Mouse (Mus musculus) liver, adult (tissue): Measurements from ENCODE around the gene Nfic.

Experiments used
- GATA4 ChIP-seq: IDR thresholded peaks from 2 replicates; pipeline ENCODE4 v1.6.1; 2014; ENCODE audit warnings: mild to moderate bottlenecking, low read length; ENCODE audit not compliant: insufficient replicate concordance

Gene Nfic

DNA sequence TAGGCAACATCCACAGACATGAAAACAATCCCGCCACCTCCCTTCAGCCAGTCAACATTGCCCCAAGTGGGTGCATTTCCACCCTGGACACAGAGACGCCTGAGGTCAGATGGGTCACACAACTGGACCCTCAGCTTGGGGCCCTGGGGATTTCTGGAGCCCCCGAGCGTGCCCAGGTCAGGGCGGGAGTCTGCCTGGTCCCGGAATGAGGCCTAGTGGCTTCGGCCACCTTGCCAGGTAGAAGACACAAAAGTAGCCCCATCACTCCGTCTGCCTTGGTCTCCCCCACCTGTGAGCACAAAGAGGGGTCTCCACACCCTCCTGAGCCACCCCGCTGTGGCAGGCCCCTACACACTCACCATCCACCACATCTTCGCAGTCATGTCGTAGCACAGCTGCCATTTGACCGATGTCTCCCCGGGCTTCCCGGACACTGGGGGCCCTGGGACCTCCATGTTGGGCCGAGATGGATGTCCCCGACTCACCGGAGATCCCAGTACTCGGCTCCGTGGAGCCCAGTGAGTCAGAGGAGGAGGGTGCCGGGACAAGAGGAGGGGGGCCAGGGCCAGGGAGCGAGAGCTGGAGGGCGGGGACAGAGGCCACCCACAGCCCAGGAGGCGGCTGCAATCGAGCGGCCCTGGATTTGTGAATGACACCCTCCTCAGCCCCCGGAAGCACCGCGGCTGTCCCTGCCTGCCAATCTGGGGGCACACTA is at the start of gene Nfic:
TSS of gene Nfic (minus strand) at position 455 of the 715 bp plus-strand sequence.
- TF ChIP-seq GATA4 = no peak

DNA sequence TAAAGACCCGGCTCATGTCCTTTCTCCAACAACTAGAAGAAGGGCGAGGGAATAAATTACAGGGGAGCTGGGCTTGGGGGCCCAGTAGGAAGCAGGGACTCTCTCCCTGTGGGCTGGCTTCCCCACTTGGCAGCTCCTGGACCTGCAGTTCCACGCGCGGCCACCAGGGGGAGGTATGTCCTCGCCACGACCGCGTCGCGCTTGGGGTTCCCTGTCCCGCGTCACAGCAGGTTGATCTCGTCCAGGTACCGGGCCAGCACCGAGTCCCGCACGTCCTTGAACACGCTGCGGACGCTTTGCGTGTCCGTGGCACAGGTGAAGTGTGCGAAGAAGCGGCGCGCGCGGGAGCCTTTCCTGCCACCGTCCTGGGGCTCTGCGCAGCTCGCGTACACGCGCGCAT is 47.2 kb upstream of the Nfic start:
- no peak for TF ChIP-seq GATA4

DNA sequence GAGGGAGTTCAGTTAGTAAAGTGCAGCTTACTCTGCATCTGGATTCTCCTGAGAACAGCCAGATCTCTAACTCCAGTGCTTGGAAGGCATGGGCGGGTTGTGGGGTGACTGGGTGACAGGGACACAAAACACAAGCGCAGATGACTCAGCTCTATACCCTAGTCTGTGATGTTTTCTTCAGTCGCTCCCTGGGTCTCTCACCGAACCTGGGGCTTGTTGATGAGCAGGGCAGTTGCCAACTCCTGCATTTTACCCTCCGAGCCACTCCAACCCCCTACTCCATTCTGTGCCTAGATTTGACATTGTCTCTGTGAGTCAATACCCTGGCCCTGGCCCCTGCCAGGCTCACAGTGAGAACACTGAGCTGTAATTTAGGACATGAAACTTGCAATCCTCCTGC is 46.4 kb upstream of the Nfic start:
- no peak for TF ChIP-seq GATA4

DNA sequence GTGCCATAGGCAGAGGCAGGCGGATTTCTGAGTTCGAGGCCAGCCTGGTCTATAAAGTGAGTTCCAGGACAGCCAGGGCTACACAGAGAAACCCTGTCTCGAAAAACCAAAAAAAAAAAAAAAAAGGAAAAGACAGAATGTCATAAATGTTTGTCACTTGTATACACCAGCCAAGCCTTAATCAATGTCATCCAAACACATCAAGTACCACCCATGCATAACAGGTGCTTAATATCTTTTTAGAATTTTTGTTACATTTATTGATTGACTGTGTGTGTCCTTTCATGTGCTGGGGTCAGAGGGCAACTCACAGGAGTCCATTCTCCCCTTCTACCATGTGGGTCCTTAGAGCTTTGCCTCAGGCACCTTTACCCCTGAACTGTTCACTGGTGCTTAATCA is 44.6 kb upstream of the Nfic start, which contains the start of gene S1pr4:
TSS of gene S1pr4 (minus strand) at position 101 of the 400 bp plus-strand sequence.
- TF ChIP-seq GATA4 = no peak

DNA sequence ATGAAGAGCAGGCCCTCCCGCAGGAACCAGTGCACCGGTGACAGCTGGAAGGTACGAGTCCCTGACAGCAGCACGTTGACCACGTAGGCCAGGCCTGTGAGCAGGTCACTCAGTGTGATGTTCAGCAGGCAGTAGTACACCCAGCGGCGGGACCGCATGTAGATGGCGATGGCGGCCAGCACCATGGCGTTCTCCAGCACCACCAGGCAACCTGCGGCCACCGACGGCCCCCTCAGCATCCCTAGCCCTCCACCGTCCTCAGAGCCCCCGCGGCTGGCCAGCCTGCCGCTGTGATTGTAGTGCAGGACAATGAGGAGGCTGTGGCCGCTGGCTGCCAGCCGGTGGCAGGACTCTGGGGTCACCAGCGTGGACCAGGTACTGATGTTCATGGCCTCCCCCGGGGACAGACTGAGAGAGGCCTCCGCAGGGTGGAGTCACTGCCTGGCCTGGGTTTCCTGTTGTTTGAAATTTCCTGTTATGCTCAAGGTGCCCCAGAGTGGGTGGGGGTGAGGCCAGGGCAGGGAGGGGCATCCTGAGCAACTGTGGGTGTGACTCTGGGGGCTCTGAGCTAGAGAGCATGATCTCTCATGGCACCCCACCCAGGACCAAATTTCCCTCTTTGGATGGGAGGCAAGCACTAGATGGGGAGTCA is 43.9 kb upstream of the Nfic start:
- TF ChIP-seq GATA4 = no peak

DNA sequence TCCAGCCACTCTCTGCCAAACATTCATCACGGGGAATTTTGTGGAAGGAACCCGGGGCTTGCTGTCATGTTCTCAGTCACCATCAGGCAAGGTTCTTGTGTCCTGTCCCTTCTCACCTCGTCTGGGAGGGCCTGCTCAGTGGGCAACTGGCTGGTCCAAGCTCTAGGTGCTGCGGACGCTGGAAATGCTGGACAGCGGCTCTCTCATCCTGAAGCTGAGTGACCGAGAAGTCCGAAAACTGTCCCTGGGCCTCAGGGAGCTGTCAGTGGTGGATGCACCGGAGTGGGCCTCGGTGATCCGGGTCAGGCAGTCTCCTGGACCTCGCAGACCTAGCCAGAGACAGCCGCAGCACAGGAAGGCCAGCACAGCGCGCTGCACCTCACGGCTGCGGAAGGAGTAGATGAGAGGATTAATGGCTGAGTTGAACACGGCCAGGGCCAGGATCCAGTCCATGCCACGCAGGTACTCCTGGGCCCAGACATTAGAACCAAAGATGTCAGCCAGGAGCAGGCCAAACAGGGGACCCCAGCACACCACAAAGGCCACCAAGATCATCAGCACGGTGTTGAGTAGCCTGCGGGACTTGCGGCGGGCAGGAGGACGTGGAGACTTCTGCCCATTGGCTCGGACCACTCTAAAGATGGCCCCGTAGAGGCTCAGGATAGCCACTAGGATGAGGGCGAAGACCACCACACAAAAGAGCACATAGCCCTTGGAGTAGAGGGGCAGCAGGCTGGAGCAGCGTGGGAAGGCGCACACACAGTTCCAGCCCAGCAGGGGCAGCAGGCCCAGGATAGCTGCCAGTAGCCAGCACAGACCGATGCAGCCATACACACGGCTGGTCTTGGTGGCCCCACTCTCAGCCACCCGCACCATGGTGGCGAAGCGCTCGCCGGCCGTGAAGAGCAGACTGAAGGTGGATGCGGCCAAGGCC is 43.1 kb upstream of the Nfic start:
- TF ChIP-seq GATA4 = no peak

DNA sequence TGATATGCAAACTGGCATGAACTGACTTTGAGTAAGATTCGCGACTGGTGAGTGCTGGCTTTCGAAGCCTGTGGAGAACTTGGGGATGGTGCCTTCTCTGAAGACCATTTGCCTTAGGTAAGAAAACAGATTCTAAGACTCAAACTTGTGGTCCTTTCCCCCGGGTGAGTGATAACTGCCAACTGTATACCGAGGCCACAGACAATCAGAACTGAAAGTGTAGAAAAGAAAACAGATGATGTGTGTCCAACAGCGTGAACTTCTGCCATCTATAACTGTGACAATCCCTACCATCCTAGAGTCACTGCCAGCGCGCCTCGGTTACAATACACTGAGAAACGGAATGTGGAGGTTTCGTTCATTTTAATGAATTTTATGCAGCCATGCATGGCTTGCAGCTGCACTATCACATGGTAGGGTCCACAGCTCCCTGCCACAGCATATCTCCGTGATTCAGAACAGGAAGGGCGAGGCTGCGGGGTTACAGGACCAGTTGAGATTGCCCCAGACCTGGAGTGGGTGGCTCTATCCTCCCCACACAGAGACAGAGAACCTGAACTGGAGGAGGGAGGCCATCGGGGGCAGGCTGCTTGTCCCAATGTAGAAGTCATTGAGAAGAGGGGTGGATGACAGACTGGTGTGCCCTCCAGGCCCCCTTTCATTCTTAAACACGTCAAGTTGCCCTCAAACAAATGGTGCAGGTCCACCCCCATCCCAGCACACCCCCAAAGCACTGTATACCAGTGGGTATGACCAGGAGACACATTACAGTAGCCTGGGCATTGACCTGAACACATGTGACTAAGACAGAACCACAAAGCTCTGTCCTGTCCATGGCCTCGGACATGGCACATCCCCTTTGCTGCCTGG is 42.2 kb upstream of the Nfic start:
- TF ChIP-seq GATA4 = no peak

DNA sequence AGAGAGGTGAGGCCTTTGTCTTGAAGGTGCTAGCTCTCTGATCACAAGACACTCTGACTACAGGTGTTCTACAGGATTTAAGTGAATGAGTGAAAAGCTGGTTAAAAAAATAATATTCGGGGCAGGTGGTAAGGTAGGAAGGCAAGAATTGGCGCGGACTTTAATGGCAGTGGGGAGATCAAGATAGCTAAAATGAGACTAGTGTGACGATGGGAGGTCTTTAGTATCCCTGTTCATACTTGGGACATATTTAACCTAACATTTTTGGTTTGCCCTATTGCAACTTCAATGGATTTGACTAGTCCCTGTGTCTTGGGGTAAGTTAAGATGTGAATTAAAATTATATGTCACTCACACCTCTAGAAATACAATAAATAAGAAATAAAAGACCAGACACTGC is 41.5 kb upstream of the Nfic start:
- TF ChIP-seq GATA4 = no peak

DNA sequence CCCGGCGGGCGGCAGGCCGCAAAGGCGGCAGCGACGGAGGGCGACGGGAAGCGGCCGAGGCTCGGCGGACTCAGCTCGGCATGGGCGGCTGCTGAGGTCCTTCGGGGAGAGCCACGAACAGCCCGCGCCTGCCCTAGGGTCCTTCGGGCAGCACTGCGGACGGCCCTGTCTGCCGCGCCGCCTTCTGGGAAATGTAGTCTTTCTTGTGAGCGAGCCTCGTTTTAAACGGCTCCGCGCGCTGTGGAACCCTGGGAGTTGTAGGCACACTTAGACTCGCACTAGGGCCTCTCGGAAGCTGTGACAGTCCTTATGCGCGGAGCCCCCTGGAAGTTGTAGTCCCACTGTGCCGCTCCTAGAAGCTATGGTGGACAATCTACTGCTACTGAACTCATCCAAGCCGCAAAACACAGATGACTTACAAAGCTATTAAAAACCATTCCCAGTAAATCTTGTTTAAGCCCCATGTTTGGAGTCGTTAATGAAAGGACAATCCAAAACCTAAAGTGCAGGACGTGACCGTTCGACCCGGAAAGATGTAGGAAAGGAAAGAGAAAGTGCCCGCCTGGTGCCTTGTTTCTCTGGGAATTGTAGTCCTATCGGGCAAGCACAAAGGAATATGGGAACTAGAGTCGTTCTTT is 40.9 kb upstream of the Nfic start, which contains the start of gene Ncln:
TSS of gene Ncln (minus strand) at position 129 of the 638 bp plus-strand sequence.
- TF ChIP-seq GATA4 = peak; percentile 17; the same call in 1 of the 2 replicates

DNA sequence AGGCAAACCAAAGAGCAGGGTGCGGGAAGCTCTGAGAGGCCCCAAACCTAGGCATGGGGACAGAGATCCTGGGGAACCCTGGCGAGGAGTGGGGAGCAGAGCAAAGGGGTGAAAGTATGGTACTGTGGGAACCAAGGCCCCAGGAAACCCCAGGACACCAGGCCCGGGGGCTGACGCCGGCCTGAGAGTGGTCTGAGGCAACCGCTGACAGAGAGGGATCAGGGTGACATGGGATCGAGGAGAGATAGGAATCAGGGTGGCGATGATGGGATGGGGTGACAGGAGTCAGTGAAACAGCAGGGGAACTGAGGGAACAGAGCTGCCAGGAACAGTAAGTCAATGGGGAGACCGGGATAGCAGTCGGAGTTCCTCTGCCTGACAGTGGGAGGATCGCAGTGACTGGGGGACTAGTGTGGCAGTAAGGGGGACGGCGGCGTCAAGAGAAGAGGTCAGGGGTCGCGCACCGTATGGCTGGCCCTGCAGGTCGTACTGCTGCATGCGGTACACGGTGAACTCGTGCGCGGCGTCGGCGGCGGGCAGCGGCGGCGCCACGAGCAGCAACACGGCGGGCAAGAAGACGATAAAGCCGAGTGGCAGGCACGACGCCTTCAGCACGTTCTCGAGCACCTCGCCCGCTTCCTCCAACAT is 40.3 kb upstream of the Nfic start:
- no peak for TF ChIP-seq GATA4

DNA sequence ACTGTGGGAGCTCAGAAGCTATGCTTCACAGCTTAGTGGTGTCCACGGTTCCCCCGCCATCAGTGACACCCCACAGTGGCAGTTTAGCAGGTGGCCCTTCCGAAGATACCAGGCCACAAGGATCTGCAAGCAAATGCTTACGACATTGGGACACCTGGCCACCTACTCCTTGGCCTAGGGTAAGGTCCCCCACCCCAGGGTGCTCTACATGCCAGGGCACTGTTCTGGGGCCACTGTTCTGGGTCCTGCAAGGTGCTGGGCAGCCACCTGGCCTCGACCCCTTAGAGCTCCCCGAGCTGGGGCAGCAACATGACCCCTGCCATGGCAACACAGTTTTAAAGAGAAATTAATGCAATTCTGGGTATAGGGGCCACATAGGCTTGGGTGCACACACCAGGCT is 39.7 kb upstream of the Nfic start:
- TF ChIP-seq GATA4 = no peak

DNA sequence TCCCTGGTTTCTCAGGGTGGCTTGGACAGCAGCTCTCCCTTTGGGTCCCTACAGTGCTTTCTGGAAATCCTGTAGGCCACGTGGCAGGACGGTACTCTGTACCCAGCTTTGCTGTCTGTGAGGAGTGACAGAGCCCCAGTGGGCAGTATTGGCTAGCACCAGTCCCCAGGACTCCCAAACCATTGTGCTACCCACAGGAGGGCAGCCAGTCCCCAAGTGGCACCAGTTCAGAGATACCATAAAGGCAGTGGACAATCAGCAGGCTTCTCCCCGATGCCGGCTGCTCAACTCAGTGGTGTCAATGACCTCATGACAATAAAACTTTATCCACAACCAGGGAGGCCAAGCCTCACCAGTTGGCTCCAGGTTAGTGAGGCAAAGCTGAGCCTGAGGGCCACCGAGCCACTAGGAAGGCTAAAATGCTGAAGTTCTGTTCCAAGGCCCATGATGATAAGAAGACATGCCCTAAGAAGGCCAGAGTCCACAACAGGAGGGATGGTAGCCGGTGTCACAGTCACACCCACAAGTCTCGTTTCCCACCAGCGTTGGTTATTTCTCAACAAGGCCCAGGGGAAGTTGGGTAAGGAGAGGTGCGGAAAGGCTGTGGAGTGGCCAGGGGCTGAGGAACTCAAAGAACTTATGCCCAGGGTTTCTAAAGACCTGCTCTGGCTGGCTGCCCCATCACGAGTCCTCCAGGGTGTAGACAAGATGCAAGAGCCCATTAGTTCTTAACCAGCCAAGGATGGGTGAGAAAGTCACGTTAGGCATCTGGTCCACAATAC is 39.0 kb upstream of the Nfic start:
- no peak for TF ChIP-seq GATA4
